Mouse (Mus musculus) heart, postnatal 14 days (tissue): ENCODE results near the gene Agpat2. TPM values are rescaled to one million over a fixed set of nuclear protein-coding genes. Genes with fewer than 3 reads are reported as not detected.
A peak's percentile ranks its signal among the peaks of the same experiment; 100 is the strongest.

ENCODE experiments used
- DNase-seq, 2 experiments: peaks; one replicate each; pipeline ENCODE4 v3.0.0; 2021 to 2022
- intact Hi-C: fragments of 180-260 bp; cut with DNase I; formaldehyde crosslinking; loops from one replicate; pipeline ENCODE4 v1.15.1; 2025
- microRNA-seq, 2 experiments: library from miRNA; unstranded; fragments of <30 nt; microRNA quantifications; one replicate each; pipeline ENCODE4 v1.2.0; 2021 to 2022
- total RNA-seq, 2 experiments: library from RNA; stranded (reverse); gene quantifications; 2 replicates each; pipeline ENCODE4 v1.2.3; 2021

Gene Agpat2
- total RNA-seq, 2 experiments from 2014 or later = 47.8 to 51.8 TPM

DNA sequence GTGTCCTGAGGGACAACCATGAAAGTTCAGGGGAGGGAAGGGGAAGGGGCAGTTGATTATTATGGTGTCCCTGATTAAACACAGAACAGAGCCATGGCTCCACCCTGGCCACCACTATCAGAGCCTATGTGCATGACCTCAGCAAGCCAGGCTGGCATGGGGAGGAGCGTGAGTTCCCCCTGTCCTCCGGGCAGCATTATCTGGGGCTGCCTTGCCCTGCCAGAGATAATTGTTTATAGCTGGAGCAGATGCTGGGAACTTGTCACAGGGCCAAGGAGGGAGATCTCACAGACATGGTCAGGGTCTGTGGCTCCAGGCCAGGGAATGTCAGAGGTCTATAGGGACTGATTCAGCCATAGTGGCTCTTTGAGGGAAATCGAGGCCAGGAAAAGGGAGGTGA is 53.4 kb downstream of the Agpat2 start:
- intact Hi-C loops = no loop called here
- no peak for DNase-seq

DNA sequence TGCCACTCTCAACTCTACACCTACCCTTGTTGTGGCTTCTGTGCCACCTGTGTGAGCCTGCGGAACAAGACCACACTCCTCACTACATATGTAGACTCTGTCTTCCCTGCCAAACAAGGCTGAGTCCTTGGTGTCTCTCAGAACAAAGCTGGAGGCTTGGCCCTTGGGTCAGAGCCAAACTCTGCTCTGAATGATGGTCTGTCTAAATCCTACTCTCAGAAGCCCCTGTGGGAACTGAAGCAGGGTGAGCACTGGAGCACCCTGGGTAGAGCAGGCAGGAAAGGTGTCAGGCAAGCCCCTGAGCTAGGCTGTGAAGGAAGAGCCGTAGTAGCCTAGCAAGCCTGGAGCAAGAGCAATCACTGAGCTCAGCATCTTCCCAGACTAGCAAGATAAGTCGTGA is 54.0 kb downstream of the Agpat2 start:
- intact Hi-C loops = no loop called here
- DNase-seq = no peak

DNA sequence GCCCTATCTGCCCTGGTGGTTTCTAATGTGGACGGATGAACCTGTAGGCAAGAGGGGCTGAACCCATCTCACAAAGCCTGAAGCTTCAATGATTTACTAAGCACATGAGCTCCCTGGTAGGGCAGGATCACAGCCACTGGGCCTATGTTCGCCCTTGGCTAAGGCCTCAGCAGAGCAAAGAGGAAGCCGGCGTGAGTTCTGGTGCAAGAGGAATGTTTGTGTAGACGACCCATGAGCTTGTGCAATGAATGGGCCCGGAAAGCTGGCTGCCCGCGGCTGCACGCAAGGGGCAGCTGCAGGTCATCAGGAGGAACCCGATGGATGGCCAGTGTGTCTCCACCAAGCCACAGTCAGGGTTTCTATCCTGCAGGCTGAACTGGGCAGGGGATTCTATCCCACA is 54.4 kb downstream of the Agpat2 start:
- DNase-seq = peak in 1 of 2 experiments; percentile 26
- intact Hi-C loops = loop anchor here (5.0 kb wide), 1 partner anchor 48 kb away; no protein-coding TSS in a partner anchor

DNA sequence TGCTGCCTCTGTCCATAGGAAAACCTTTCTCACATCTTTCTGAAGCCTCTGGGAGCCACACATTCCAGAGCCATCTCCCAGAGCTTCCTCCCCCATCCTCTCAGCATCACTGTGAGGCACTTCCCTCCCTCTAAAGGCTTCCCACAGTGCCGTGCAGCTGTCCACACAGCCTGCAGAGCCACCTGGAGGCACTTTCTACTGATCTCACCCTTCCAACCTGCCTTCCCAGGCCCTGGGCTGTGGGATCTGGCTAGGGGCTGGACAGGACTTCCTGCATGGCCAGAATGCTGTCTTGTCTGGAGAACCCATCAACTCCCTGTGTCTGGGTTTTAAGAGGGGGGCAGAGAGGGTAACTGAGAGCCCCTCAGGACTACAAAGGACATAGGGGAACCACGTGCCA is 56.7 kb downstream of the Agpat2 start:
- DNase-seq = peak in 1 of 2 experiments; percentile 49
- intact Hi-C loops = loop anchor here (2.0 to 5.0 kb wide), 2 partner anchors 45 to 73 kb away; no protein-coding TSS in a partner anchor

DNA sequence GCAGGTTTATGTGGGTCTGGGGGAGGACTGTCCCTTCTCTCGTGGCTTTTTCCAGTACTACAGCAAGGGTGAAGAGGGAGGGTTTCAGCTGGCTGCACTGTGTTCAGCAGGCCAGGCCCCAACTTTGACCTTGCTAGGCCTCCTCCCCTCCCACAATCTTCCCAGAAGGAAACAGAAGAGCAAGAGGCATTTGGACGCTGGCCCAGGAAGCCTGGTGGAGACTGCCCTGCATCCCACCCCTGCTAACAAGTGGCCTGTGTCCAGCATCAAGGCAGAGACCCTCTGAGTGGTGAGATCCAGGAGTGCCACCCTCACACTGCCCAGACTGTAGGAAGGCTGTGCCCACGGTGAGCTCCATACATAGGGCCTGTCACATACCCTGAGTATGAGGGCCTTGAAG is 60.0 kb downstream of the Agpat2 start:
- intact Hi-C loops = no loop called here
- peak in 1 of 2 experiments; percentile 49 for DNase-seq

DNA sequence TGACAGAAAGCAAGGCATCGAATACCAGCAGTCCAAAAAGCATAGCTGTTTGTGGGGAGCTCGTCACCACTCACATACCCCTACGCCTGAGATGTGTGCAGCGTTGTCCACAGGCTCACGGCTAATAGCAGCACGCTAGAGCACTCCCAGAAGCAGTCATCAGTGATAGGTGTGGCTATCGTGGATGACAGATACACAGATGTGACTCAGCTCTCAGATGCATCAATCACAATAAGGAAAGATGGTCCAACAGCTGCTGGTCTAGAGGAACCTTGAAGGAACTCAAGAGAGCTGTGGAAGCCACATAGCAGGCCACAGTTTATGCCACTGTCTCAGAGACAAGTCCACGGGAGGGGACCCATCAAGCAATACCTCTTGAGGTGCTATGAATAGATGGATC is 60.4 kb downstream of the Agpat2 start:
- intact Hi-C loops = no loop called here
- DNase-seq = no peak

DNA sequence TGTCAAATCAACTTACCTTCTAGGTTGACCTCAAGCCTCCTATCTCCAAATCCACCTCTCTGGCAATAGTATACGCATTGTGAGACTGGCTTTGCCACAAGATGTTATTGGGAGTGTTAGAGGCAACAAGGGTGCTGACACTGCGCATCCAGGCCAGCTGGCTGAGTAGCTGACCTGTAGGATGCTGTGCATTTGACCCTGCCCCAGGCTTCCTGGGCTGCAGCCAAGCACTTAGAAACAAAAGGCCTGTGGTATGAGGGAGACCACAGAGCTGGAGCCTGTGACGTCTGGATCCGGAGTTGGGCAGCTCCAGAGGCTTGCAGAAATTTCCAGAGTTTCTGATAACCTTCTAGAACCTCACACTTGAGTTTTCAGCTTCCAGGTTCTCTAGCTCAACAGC is 61.1 kb downstream of the Agpat2 start:
- intact Hi-C loops = no loop called here
- DNase-seq = no peak

Small RNA genes lying within 50 kb of the gene (microRNA-seq; reads per million reads assigned to microRNA genes)
- gene Mir126a = 0.36 to 8.1 reads per million in 2 experiments
- 0 reads per million in 2 experiments for gene Mir126b

Other genes starting within 250 kb of the Agpat2 start
- gene Card9, start 243.5 kb downstream of the Agpat2 start, total RNA-seq = 1 to 10 TPM; 1.3 to 1.5 TPM
- 10 to 100 TPM; 11.8 to 13.3 TPM for gene Snapc4, start 223.8 kb downstream of the Agpat2 start, total RNA-seq
- 10 to 100 TPM; 55.4 to 58.6 TPM for gene Entr1, start 215.1 kb downstream of the Agpat2 start, total RNA-seq
- 100 to 1,000 TPM; 118 to 121 TPM for gene Pmpca, start 215.1 kb downstream of the Agpat2 start, total RNA-seq
- 10 to 100 TPM; 15.6 to 15.9 TPM for gene Inpp5e, start 195.2 kb downstream of the Agpat2 start, total RNA-seq
- gene Sec16a, start 159.2 kb downstream of the Agpat2 start, total RNA-seq = 10 to 100 TPM; 37.4 to 40.5 TPM
- gene Notch1, start 87.8 kb downstream of the Agpat2 start, total RNA-seq = 10 to 100 TPM; 43.8 to 49.4 TPM
- gene Egfl7, start 24.4 kb downstream of the Agpat2 start, total RNA-seq = 100 to 1,000 TPM; 224 to 237 TPM
- not detected for gene Gm20532, start 17.8 kb downstream of the Agpat2 start, total RNA-seq
- gene Fam69b, start 24.0 kb upstream of the Agpat2 start, total RNA-seq = 10 to 100 TPM; 15.4 to 17.0 TPM
- not detected for gene Lcn4, start 66.9 kb upstream of the Agpat2 start, total RNA-seq